Mouse (Mus musculus): ENCODE results near the gene Npepps. TPM values are rescaled to one million over a fixed set of nuclear protein-coding genes. Genes with fewer than 3 reads are reported as not detected.
A peak's percentile ranks its signal among the peaks of the same experiment; 100 is the strongest.
"Not testable (repeated sequence)": the region's sequence is repeated elsewhere in the genome, so short reads cannot be mapped to it uniquely, and the experiment has no call there.

The Npepps gene
- total RNA-seq, 2 experiments from 2014 or later: 24.6 to 38.7 TPM

- peak; percentile 98 for ATAC-seq (replicated peaks; ENCODE audit: poor library complexity)
Measured at GRCm38 (mm10) chr11:97246510-97247159, 33.8 kb downstream of the Npepps start.

GRCm38 (mm10) chr11:97241321-97241720 is 39.1 kb downstream of the Npepps start:
- no peak for ATAC-seq (replicated peaks; ENCODE audit: poor library complexity)

GRCm38 (mm10) chr11:97237976-97238375 is 42.5 kb downstream of the Npepps start:
- no peak for ATAC-seq (replicated peaks; ENCODE audit: poor library complexity)

GRCm38 (mm10) chr11:97232436-97232835 is 48.0 kb downstream of the Npepps start:
- ATAC-seq (replicated peaks; ENCODE audit: poor library complexity): no peak

GRCm38 (mm10) chr11:97229396-97229795 is 51.0 kb downstream of the Npepps start:
- ATAC-seq (replicated peaks; ENCODE audit: poor library complexity): no peak

DNA sequence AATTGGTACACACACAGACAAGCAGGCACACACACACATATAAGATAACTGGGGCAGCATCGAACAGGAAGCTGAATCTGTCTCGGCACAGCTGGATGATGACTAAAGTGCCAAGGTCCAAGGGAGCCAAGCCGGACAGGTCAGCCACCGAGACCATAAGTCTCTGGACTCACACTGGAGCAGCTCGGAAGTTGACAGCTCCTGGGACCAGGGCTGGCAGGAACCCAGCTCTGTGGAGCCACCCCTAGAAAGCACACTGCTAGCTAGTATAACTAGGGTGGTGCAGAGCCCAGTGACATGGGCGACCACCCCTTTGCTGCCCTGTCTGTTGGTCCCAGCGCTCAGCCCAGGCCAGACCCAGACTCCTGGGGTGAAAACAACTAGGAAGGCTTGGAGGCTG is 51.5 kb downstream of the Npepps start:
- no peak for ATAC-seq (replicated peaks; ENCODE audit: poor library complexity)

GRCm38 (mm10) chr11:97226131-97226530 is 54.3 kb downstream of the Npepps start:
- no peak for ATAC-seq (replicated peaks; ENCODE audit: poor library complexity)

- no peak for ATAC-seq (replicated peaks; ENCODE audit: poor library complexity)
Measured at GRCm38 (mm10) chr11:97223485-97223884, 57.0 kb downstream of the Npepps start.

- no peak for ATAC-seq (replicated peaks; ENCODE audit: poor library complexity)
Measured at GRCm38 (mm10) chr11:97221611-97222010, 58.8 kb downstream of the Npepps start.

- ATAC-seq (replicated peaks; ENCODE audit: poor library complexity): no peak
Measured at GRCm38 (mm10) chr11:97220211-97220610, 60.2 kb downstream of the Npepps start.

GRCm38 (mm10) chr11:97214411-97214810 is 66.0 kb downstream of the Npepps start:
- ATAC-seq (replicated peaks; ENCODE audit: poor library complexity): no peak

DNA sequence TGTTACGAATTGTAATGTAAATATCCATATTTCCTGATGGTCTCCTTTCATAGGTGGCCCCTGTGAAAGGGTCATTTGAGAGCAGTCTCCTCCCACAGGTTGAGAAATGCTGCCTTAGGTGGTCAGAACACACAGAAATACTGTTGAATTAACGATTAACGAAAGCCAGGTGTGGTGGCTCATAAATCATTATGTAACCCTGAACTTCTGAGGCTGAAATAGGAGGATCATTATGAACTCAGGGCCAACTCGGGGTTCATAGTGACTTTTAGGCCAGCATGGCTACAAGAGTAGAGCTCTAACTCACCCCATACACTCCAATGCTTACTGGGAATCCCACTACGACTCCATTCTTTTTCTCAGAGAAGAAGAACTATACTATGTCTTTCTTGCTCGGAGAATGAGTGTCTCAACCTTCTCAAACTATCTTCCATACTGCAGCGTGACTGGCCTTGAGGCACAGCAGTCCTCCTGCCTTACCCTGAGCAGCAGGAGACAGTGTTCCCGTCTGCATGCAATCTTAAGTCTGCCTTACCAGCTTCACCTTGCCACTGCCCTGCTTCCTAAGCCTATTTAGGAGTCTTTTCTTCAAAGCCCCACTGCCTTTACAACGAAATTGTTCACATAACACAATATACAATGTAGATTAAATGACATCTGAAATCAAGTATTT is 69.6 kb downstream of the Npepps start:
- ATAC-seq (replicated peaks; ENCODE audit: poor library complexity): no peak

DNA sequence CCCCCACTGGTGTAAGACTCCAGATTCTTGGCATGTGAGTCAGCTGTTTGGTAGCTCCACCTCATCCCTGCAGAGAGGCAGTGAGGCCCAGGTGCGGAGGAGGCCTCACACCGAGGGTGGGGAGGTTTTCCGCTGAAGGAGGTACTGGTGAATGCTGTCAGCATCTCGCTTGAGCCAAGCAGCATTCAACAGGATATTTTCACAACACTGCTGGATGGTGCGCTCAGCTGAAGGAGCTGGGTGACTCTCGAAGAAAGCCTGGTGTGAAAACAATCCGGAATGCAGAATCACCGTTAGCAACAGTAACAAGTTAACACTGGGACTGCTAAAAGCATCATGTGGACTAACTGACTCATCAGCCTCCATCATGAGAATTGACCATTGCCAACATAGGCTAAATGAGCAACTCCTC is 73.4 kb downstream of the Npepps start:
- no peak for ATAC-seq (replicated peaks; ENCODE audit: poor library complexity)

DNA sequence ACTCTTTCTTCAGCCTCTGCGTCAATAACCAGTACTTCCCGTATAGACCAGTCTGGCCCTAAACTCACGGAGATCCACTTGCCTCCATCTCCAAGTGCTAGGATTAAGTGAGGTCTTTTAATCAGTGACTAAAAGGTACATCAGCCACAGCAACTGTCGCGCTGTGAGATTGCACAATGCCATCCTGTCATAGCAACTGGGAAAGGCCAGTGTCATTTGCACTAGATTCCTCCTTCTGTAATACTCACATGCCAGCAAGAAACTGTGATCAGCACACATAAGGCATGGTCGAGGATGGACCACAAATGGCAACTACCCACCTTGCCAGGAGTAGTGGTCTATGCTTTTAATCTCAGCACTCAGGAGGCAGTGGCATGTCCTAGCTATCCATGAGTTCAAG is 80.9 kb downstream of the Npepps start:
- ATAC-seq (replicated peaks; ENCODE audit: poor library complexity): no peak

DNA sequence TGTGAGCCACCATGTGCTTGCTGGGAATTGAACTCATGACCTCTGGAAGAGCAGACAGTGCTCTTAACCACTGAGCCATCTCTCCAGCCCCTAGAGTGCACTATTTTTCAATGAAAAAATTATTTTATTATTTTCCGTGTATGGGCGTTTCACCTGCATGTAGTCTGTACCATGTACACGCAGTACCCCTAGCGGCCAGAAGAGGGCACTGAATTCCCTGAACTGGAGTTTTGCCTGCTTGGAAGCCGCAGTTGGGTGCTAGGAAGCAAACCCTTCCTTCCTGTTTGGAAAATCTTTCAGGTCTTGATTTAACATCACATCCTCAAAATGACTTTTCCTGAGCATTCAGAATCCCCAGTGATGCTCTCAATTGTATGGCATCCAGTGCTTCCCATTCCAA is 81.8 kb downstream of the Npepps start:
- peak; percentile 73 for ATAC-seq (replicated peaks; ENCODE audit: poor library complexity)

DNA sequence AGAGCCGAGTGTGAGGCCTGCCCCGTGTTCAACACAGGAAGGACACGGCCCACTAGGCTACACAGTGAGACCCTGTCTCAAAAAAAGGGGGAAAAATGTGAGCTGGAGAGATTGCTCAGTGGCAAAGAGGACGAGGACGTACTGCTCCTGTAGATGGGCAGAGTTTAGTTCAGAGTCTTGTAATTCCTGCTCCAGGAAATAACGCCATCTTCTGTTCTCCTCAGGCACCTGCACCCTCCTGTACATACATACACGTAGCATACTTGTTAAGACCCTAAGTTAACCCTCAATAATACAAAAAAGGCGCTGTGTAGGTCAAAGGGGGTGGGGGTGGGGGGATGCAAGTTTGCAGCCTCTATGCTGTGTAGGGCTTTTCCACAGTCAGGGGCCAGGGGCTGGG is 83.4 kb downstream of the Npepps start:
- no peak for ATAC-seq (replicated peaks; ENCODE audit: poor library complexity)

- no peak for ATAC-seq (replicated peaks; ENCODE audit: poor library complexity)
Measured at GRCm38 (mm10) chr11:97196541-97196940, 83.9 kb downstream of the Npepps start.

- no peak for ATAC-seq (replicated peaks; ENCODE audit: poor library complexity)
Measured at GRCm38 (mm10) chr11:97192621-97192951, 87.9 kb downstream of the Npepps start.

DNA sequence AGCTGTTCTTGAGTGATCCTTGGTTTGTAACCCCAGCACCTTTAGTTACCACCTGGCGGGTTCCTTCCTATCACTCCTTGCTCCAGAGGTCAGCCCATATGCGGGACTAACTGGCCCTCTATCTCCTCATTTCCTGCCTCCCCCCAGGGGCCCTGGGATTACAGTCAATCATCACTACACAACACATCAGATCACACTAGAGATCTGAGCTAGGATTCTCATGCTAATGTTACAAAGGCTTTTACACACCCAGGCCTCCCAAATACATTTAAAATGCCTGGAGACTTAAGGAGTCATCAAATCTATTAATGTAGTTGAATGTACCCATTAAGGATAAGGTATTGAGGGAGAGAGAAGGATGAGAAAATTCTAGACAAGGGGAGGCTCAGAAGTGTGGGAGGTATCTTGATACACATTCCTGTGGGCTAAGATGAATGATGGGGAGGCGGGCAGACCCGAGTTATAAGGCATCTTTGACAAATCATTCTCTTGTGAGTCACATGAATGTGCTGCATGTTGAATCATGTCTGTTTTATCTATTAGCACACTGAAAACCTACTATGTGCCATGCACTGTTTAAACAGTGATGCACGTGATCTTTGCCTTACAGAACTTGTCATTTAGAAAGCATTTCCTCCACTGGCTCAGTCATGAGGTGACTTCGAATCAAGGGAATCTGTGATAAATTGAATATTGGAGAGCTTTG is 88.4 kb downstream of the Npepps start:
- ATAC-seq (replicated peaks; ENCODE audit: poor library complexity): no peak

- no peak for ATAC-seq (replicated peaks; ENCODE audit: poor library complexity)
Measured at GRCm38 (mm10) chr11:97190992-97191391, 89.4 kb downstream of the Npepps start.

DNA sequence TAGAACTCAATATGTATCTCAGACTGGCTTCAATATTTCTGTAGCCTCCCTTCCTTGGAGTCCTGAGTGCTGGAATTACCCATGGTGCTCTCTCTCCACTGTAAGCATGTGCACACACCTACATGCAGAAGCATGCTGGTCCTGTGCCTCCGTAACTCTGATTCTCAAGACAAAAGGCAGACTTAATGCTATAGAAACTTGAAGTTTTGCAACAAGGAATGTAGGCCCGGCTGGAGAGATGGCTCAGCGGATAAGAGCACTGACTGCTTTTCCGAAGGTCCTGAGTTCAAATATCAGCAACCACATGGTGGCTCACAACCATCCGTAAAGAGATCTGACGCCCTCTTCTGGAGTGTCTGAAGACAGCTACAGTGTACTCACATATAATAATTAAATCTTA is 90.8 kb downstream of the Npepps start:
- ATAC-seq (replicated peaks; ENCODE audit: poor library complexity): not testable (repeated sequence)

DNA sequence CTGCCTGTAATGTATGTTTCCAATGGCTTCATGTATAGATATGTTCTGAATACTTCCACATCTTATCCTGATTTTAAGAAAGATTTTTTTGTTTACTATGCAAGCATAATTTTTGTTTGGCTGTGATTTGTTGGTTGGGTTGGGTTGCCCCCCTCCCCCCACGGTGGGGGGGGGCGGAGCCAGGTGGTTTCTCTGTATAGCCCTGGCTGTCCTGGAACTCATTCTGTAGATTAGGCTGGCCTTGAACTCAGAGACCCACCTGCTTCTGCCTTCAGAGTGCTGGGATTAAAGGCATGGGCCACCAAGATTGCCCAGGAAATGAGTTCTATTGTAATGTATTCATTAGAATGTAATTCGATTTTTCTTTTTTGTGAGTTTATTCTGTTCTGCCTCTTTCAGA is 91.2 kb downstream of the Npepps start:
- ATAC-seq (replicated peaks; ENCODE audit: poor library complexity): no peak

Data from megakaryocyte progenitor cell, adult 5-6 weeks (primary cell).